Mouse (Mus musculus): ENCODE data around the gene Slc41a2.

The Slc41a2 gene

GRCm38 (mm10) chr10:83219729-83220128 lies 118.0 kb downstream of the Slc41a2 start:
- peak; percentile 8 to 20 for DNase-seq

- no peak for DNase-seq
Observed at GRCm38 (mm10) chr10:83218778-83219177, 118.9 kb downstream of the Slc41a2 start.

- no peak for DNase-seq
Observed at GRCm38 (mm10) chr10:83217256-83217655, 120.4 kb downstream of the Slc41a2 start.

- DNase-seq = no peak
Observed at GRCm38 (mm10) chr10:83215559-83215958, 122.1 kb downstream of the Slc41a2 start.

GRCm38 (mm10) chr10:83212618-83213017 lies 125.1 kb downstream of the Slc41a2 start:
- DNase-seq = no peak

GRCm38 (mm10) chr10:83210968-83211583 lies 126.6 kb downstream of the Slc41a2 start:
- no peak for DNase-seq

GRCm38 (mm10) chr10:83210122-83210521 lies 127.6 kb downstream of the Slc41a2 start:
- no peak for DNase-seq

GRCm38 (mm10) chr10:83209388-83209787 lies 128.3 kb downstream of the Slc41a2 start:
- no peak for DNase-seq

GRCm38 (mm10) chr10:83208436-83208835 lies 129.2 kb downstream of the Slc41a2 start:
- no peak for DNase-seq

GRCm38 (mm10) chr10:83202906-83203702 lies 134.6 kb downstream of the Slc41a2 start:
- DNase-seq = no peak

- no peak for DNase-seq
Observed at GRCm38 (mm10) chr10:83201525-83201924, 136.2 kb downstream of the Slc41a2 start.

GRCm38 (mm10) chr10:83199290-83199689 lies 138.4 kb downstream of the Slc41a2 start:
- no peak for DNase-seq

GRCm38 (mm10) chr10:83198692-83199091 lies 139.0 kb downstream of the Slc41a2 start:
- no peak for DNase-seq

GRCm38 (mm10) chr10:83197690-83198336 lies 139.9 kb downstream of the Slc41a2 start:
- peak; percentile 54 to 61 for DNase-seq

- DNase-seq = no peak
Observed at GRCm38 (mm10) chr10:83191982-83192381, 145.7 kb downstream of the Slc41a2 start.

- no peak for DNase-seq
Observed at GRCm38 (mm10) chr10:83191476-83191875, 146.2 kb downstream of the Slc41a2 start.

GRCm38 (mm10) chr10:83189071-83189470 lies 148.6 kb downstream of the Slc41a2 start:
- no peak for DNase-seq

- DNase-seq = no peak
Observed at GRCm38 (mm10) chr10:83186984-83187383, 150.7 kb downstream of the Slc41a2 start.

GRCm38 (mm10) chr10:83186167-83186566 lies 151.5 kb downstream of the Slc41a2 start:
- no peak for DNase-seq

GRCm38 (mm10) chr10:83185121-83185520 lies 152.6 kb downstream of the Slc41a2 start:
- no peak for DNase-seq

- no peak for DNase-seq
Observed at GRCm38 (mm10) chr10:83184480-83185069, 153.1 kb downstream of the Slc41a2 start.

GRCm38 (mm10) chr10:83183634-83184479 lies 153.8 kb downstream of the Slc41a2 start:
- no peak for DNase-seq
